Mouse (Mus musculus): ENCODE measurements around the gene Ntn4.
A peak's percentile ranks its signal among the peaks of the same experiment; 100 is the strongest.
"Not testable (repeated sequence)": the region's sequence is repeated elsewhere in the genome, so short reads cannot be mapped to it uniquely, and the experiment has no call there.

The Ntn4 gene

GRCm38 (mm10) chr10:93685416-93685815, 44.9 kb downstream of the Ntn4 start:
- DNase-seq, result not testable (repeated sequence)

GRCm38 (mm10) chr10:93686579-93686978, 46.1 kb downstream of the Ntn4 start:
- DNase-seq, result no peak

- no peak for DNase-seq
Measured at GRCm38 (mm10) chr10:93687781-93688180, 47.3 kb downstream of the Ntn4 start.

GRCm38 (mm10) chr10:93688306-93689171, 48.1 kb downstream of the Ntn4 start:
- no peak for DNase-seq

GRCm38 (mm10) chr10:93691344-93691743, 50.9 kb downstream of the Ntn4 start:
- no peak for DNase-seq

- DNase-seq, result no peak
Measured at GRCm38 (mm10) chr10:93695043-93695791, 54.7 kb downstream of the Ntn4 start.

GRCm38 (mm10) chr10:93696001-93696400, 55.5 kb downstream of the Ntn4 start:
- peak; percentile 42 to 45 for DNase-seq

- DNase-seq, result no peak
Measured at GRCm38 (mm10) chr10:93697866-93698483, 57.5 kb downstream of the Ntn4 start.

GRCm38 (mm10) chr10:93699689-93700478, 59.4 kb downstream of the Ntn4 start:
- no peak for DNase-seq

GRCm38 (mm10) chr10:93700589-93701363, 60.3 kb downstream of the Ntn4 start:
- DNase-seq, result no peak

- DNase-seq, result no peak
Measured at GRCm38 (mm10) chr10:93703946-93704345, 63.5 kb downstream of the Ntn4 start.

GRCm38 (mm10) chr10:93707149-93708075, 66.9 kb downstream of the Ntn4 start:
- peak; percentile 48 to 64 for DNase-seq

GRCm38 (mm10) chr10:93708076-93708473, 67.6 kb downstream of the Ntn4 start:
- no peak for DNase-seq

- DNase-seq, result no peak
Measured at GRCm38 (mm10) chr10:93708515-93708914, 68.0 kb downstream of the Ntn4 start.

GRCm38 (mm10) chr10:93709536-93709935, 69.1 kb downstream of the Ntn4 start:
- no peak for DNase-seq

- no peak for DNase-seq
Measured at GRCm38 (mm10) chr10:93721625-93722337, 81.3 kb downstream of the Ntn4 start.

GRCm38 (mm10) chr10:93723942-93724542, 83.6 kb downstream of the Ntn4 start:
- DNase-seq, result peak in 1 of 2 experiments; percentile 23

- no peak for DNase-seq
Measured at GRCm38 (mm10) chr10:93728131-93728530, 87.7 kb downstream of the Ntn4 start.

GRCm38 (mm10) chr10:93730514-93730913, 90.0 kb downstream of the Ntn4 start:
- peak; percentile 85 to 90 for DNase-seq
